Comparison of ENCODE assay signal across 8 mouse cellular contexts in the genomic region with DNA sequence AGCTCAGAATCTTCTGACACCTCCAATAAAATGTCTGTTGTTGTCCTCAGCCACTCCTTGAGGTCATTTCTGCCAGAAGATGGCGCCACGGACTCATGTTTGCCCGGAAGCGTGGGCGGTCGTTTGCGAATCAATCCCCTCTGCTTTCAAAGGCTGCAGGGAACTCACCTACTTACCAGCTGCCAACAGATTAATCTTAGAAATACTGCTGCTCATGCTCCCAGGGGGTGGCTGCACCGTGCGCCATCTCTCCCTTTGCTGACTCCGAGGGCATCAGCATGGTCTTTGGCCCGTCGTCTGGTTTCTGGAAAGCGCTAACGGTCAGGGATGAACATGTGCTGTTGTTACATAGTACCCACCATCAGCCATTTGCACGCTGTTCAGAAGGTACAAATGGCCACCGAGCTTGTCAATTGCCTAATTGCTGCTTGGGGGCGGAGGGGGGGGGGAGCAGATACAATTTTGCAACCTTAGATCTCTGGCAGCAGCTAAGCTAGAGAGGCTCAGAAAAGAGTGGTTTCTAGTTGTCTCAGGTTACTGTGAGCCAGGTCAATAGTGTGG. TPM values are rescaled to one million over a fixed set of nuclear protein-coding genes. Genes with fewer than 3 reads are reported as not detected.
A peak's percentile ranks its signal among the peaks of the same experiment; 100 is the strongest.
DNase-seq lines count a peak whose midpoint lies in the region; ATAC-seq and TF ChIP-seq lines count a peak whose summit lies in the region.

No protein-coding gene starts in this region.

- H3K4me3 ChIP-seq in brown adipose tissue, adult 24 weeks (ENCODE audit: insufficient read depth, low read depth, low read length), result peak overlapping the region; percentile 59
- peak overlapping the region; percentile 28 for H3K4me3 ChIP-seq in forebrain, embryonic 12.5 days (replicated peaks)
- H3K4me3 ChIP-seq in heart, embryonic 16.5 days (ENCODE audit: low read length), result peak overlapping the region; percentile 55
- peak overlapping the region; percentile 45 for H3K4me3 ChIP-seq in liver, embryonic 13.5 days (replicated peaks)
- H3K4me3 ChIP-seq in neural tube, embryonic 12.5 days, result peak overlapping the region; percentile 32
- H3K4me3 ChIP-seq in stomach, postnatal 0 days (ENCODE audit: low read depth, low read length), result peak overlapping the region; percentile 29

- no peak overlapping the region for H3K27ac ChIP-seq in brown adipose tissue, adult 24 weeks (replicated peaks; ENCODE audit: low read depth, low read length)
- no peak overlapping the region for H3K27ac ChIP-seq in forebrain, embryonic 12.5 days
- H3K27ac ChIP-seq in heart, embryonic 16.5 days (ENCODE audit: low read length), result no peak overlapping the region
- H3K27ac ChIP-seq in liver, embryonic 13.5 days, result no peak overlapping the region
- H3K27ac ChIP-seq in neural tube, embryonic 12.5 days, result no peak overlapping the region
- H3K27ac ChIP-seq in stomach, postnatal 0 days (replicated peaks), result no peak overlapping the region

- H3K9me3 ChIP-seq in forebrain, embryonic 12.5 days, result no peaks in the 10 kb centered on the region
- no peaks in the 10 kb centered on the region for H3K9me3 ChIP-seq in heart, embryonic 16.5 days (replicated peaks; ENCODE audit: control insufficient read depth, low read length)
- no peaks in the 10 kb centered on the region for H3K9me3 ChIP-seq in liver, embryonic 13.5 days (replicated peaks)
- H3K9me3 ChIP-seq in neural tube, embryonic 12.5 days, result no peaks in the 10 kb centered on the region
- H3K9me3 ChIP-seq in stomach, postnatal 0 days (ENCODE audit: control insufficient read depth, low read length), result no peaks in the 10 kb centered on the region

- H3K36me3 ChIP-seq in forebrain, embryonic 12.5 days (replicated peaks), result no peaks in the 10 kb centered on the region
- no peaks in the 10 kb centered on the region for H3K36me3 ChIP-seq in heart, embryonic 16.5 days (ENCODE audit: control insufficient read depth, insufficient read depth)
- no peaks in the 10 kb centered on the region for H3K36me3 ChIP-seq in liver, embryonic 13.5 days
- H3K36me3 ChIP-seq in neural tube, embryonic 12.5 days, result no peaks in the 10 kb centered on the region
- H3K36me3 ChIP-seq in stomach, postnatal 0 days (ENCODE audit: control insufficient read depth, insufficient read depth, low read length), result no peaks in the 10 kb centered on the region

- TF ChIP-seq CTCF in stomach, postnatal 0 days (IDR thresholded peaks at IDR 0.05; ENCODE audit: low read depth), result peak; percentile 95

- peak; percentile 64 for ATAC-seq in forebrain, embryonic 12.5 days (ENCODE audit: low FRiP score)
- peak; percentile 50; the same call in 1 of the 2 replicates for ATAC-seq in heart, embryonic 16.5 days (replicated peaks; ENCODE audit: extremely low read depth, insufficient read depth, low FRiP score)
- peak; percentile 26; the same call in 1 of the 2 replicates for ATAC-seq in liver, embryonic 13.5 days (ENCODE audit: low read depth)
- ATAC-seq in neural tube, embryonic 12.5 days (ENCODE audit: low FRiP score, low read depth), result peak; percentile 69
- ATAC-seq in stomach, postnatal 0 days (ENCODE audit: low FRiP score, low TSS enrichment), result peak; percentile 34

- TF ChIP-seq EP300 in stomach, postnatal 0 days (optimal IDR thresholded peaks at IDR 0.05), result no peak

- peak; percentile 81 to 87 for DNase-seq in CD8-positive naive resting alpha-beta T cell, adult 2 months (ENCODE audit: low read depth in 2 of 2, low spot score in 2 of 2)
- DNase-seq in kidney, postnatal 25 days, result peak; percentile 83 to 94
- peak; percentile 53 for DNase-seq in liver, embryonic 13.5 days
- peak; percentile 88 for DNase-seq in stomach, postnatal 0 days (ENCODE audit: low spot score)

- H3K27me3 ChIP-seq in forebrain, embryonic 12.5 days, result no peaks in the 10 kb centered on the region
- H3K27me3 ChIP-seq in heart, embryonic 16.5 days (ENCODE audit: control insufficient read depth, insufficient read depth, low read length), result no peaks in the 10 kb centered on the region
- H3K27me3 ChIP-seq in liver, embryonic 13.5 days, result no peaks in the 10 kb centered on the region
- no peaks in the 10 kb centered on the region for H3K27me3 ChIP-seq in neural tube, embryonic 12.5 days (replicated peaks)
- no peaks in the 10 kb centered on the region for H3K27me3 ChIP-seq in stomach, postnatal 0 days (ENCODE audit: control insufficient read depth, insufficient read depth, low read length)

- H3K4me2 ChIP-seq in forebrain, embryonic 12.5 days, result peak overlapping the region; percentile 55
- peak overlapping the region; percentile 89 for H3K4me2 ChIP-seq in heart, embryonic 16.5 days (ENCODE audit: low read depth, low read length)
- peak overlapping the region; percentile 67 for H3K4me2 ChIP-seq in liver, embryonic 13.5 days
- peak overlapping the region; percentile 66 for H3K4me2 ChIP-seq in neural tube, embryonic 12.5 days (replicated peaks)
- peak overlapping the region; percentile 67 for H3K4me2 ChIP-seq in stomach, postnatal 0 days (replicated peaks; ENCODE audit: low read depth)

- WGBS in forebrain, embryonic 12.5 days, result under 1% methylated on average over 17 of the region's 17 CpGs
- WGBS in heart, embryonic 16.5 days, result under 1% methylated on average over 17 of the region's 17 CpGs
- 2% methylated on average over 17 of the region's 17 CpGs for WGBS in liver, embryonic 13.5 days (ENCODE audit: insufficient replicate concordance)
- under 1% methylated on average over 17 of the region's 17 CpGs for WGBS in neural tube, embryonic 12.5 days
- WGBS in stomach, postnatal 0 days, result 1% methylated on average over 17 of the region's 17 CpGs

- no peaks in the 10 kb centered on the region for H3K4me1 ChIP-seq in brown adipose tissue, adult 24 weeks (ENCODE audit: control insufficient read depth, insufficient read depth, insufficient read length, low read length)
- peaks cover 21% of the 10 kb centered on the region for H3K4me1 ChIP-seq in forebrain, embryonic 12.5 days
- H3K4me1 ChIP-seq in heart, embryonic 16.5 days (ENCODE audit: control insufficient read depth, insufficient read depth, low read length), result peaks cover 15% of the 10 kb centered on the region
- peaks cover 7% of the 10 kb centered on the region; the same call in 1 of the 2 replicates for H3K4me1 ChIP-seq in liver, embryonic 13.5 days (replicated peaks)
- peaks cover 11% of the 10 kb centered on the region for H3K4me1 ChIP-seq in neural tube, embryonic 12.5 days
- H3K4me1 ChIP-seq in stomach, postnatal 0 days (replicated peaks; ENCODE audit: control insufficient read depth, insufficient read depth), result no peaks in the 10 kb centered on the region

- H3K9ac ChIP-seq in forebrain, embryonic 12.5 days, result peak overlapping the region; percentile 44; the same call in 1 of the 2 replicates
- peak overlapping the region; percentile 72 for H3K9ac ChIP-seq in heart, embryonic 16.5 days (ENCODE audit: low read length)
- H3K9ac ChIP-seq in liver, embryonic 13.5 days, result peak overlapping the region; percentile 36; the same call in 1 of the 2 replicates
- H3K9ac ChIP-seq in neural tube, embryonic 12.5 days, result peak overlapping the region; percentile 40; the same call in 1 of the 2 replicates
- H3K9ac ChIP-seq in stomach, postnatal 0 days (ENCODE audit: low read length), result peak overlapping the region; percentile 14; the same call in 1 of the 2 replicates

RNA-seq across cellular contexts. Expression of a gene that starts 39.8 kb away (rescaled TPM):
- polyA plus RNA-seq in brown adipose tissue, adult 24 weeks (2012; ENCODE audit: insufficient read depth, insufficient read length, missing spikeins), result 0.13 TPM in 1 of 2 replicates, not detected in the other
- polyA plus RNA-seq in forebrain, embryonic 12.5 days (2016; fragmentation: Nextera tagmentation; extraction: Ambion mirVana), result 1.7 and 2.7 TPM in 2 replicates
- polyA plus RNA-seq in heart, embryonic 16.5 days (2015; fragmentation: Nextera tagmentation; extraction: Ambion mirVana), result 0.29 TPM in 2 replicates
- polyA plus RNA-seq in liver, embryonic 13.5 days (2015; fragmentation: Nextera tagmentation; extraction: Ambion mirVana), result 0.09 and 0.14 TPM in 2 replicates
- 1.2 and 1.5 TPM in 2 replicates for polyA plus RNA-seq in neural tube, embryonic 12.5 days (2016; fragmentation: Nextera tagmentation; extraction: Ambion mirVana)
- polyA plus RNA-seq in stomach, postnatal 0 days (2015; fragmentation: Nextera tagmentation; extraction: Ambion mirVana), result 0.06 TPM in 2 replicates

Comparison
In these comparisons a context has a peak if more than half of its experiments do, and no peak if none do; other contexts are left out.
1. H3K9ac ChIP-seq: peak in every context shown above with its lines; median percentile 72 in heart, embryonic 16.5 days; 44 in forebrain, embryonic 12.5 days; 40 in neural tube, embryonic 12.5 days; 36 in liver, embryonic 13.5 days; 14 in stomach, postnatal 0 days.